12 mouse cellular contexts compared by ENCODE assay signal in the genomic region with DNA sequence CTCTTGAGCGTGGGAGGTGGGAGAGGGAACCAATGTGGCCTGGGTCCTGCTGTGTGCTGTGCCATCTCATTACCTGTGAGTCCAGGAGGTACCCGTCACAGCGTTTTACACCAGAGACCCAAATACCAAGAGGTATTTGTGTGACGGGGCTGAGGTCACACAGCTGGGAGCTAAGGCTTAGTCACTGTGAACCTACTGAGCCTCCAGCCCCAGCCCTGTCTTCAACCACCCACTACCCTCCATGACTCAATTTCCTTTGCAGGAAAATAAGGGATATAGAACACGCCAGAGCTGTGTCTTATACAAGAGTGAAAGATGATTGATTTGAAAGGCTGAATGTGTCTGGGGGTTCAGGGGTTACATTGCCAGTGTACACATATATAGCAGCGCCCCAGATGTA.
DNase-seq lines count a peak whose midpoint lies in the region; ATAC-seq and TF ChIP-seq lines count a peak whose summit lies in the region.
"Had no signal": no experiment of that assay in that cellular context is flagged by ENCODE, and none has a peak within 500 bp of the region (broad histone marks: within the 10 kb centered on the region; RNA-seq: fewer than 3 reads in every experiment).

No protein-coding gene starts in this region.

- intact Hi-C loops in left cerebral cortex, adult 2 months (cut with DNase I): no loop called here

- no peaks in the 10 kb centered on the region for H3K9me3 ChIP-seq in heart, embryonic 12.5 days (replicated peaks)
- no peaks in the 10 kb centered on the region for H3K9me3 ChIP-seq in liver, embryonic 12.5 days (replicated peaks)
- no peaks in the 10 kb centered on the region for H3K9me3 ChIP-seq in liver, postnatal 0 days (ENCODE audit: low read length)
- no peaks in the 10 kb centered on the region for H3K9me3 ChIP-seq in hindbrain, embryonic 13.5 days
- no peaks in the 10 kb centered on the region for H3K9me3 ChIP-seq in midbrain, embryonic 16.5 days (replicated peaks; ENCODE audit: control insufficient read depth, low read length, poor library complexity, severe bottlenecking)

- H3K36me3 ChIP-seq in heart, embryonic 12.5 days: no peaks in the 10 kb centered on the region
- H3K36me3 ChIP-seq in liver, embryonic 12.5 days: no peaks in the 10 kb centered on the region
- H3K36me3 ChIP-seq in liver, postnatal 0 days (replicated peaks; ENCODE audit: insufficient read depth, low read length): no peaks in the 10 kb centered on the region
- H3K36me3 ChIP-seq in hindbrain, embryonic 13.5 days: no peaks in the 10 kb centered on the region
- no peaks in the 10 kb centered on the region for H3K36me3 ChIP-seq in midbrain, embryonic 16.5 days (ENCODE audit: control insufficient read depth, insufficient read depth, low read length)

- TF ChIP-seq CTCF in liver, postnatal 0 days (IDR thresholded peaks at IDR 0.05; ENCODE audit: low read depth): no peak
- TF ChIP-seq CTCF in left cerebral cortex, adult 2 months (IDR thresholded peaks at IDR 0.05): no peak

- TF ChIP-seq EP300 in liver, postnatal 0 days (IDR thresholded peaks at IDR 0.05; ENCODE audit: low read depth): no peak

- H3K4me1 ChIP-seq in heart, embryonic 12.5 days (replicated peaks): peaks cover 75% of the 10 kb centered on the region
- H3K4me1 ChIP-seq in liver, embryonic 12.5 days: peaks cover 64% of the 10 kb centered on the region
- H3K4me1 ChIP-seq in liver, postnatal 0 days (ENCODE audit: insufficient read depth): no peaks in the 10 kb centered on the region; the same call in 1 of the 2 replicates
- peaks cover 78% of the 10 kb centered on the region for H3K4me1 ChIP-seq in hindbrain, embryonic 13.5 days (replicated peaks)
- peaks cover 21% of the 10 kb centered on the region for H3K4me1 ChIP-seq in midbrain, embryonic 16.5 days (ENCODE audit: control insufficient read depth, insufficient read depth, low read length)

- H3K4me2 ChIP-seq in heart, embryonic 12.5 days: peak overlapping the region; percentile 57
- H3K4me2 ChIP-seq in liver, embryonic 12.5 days: peak overlapping the region; percentile 50
- no peak overlapping the region for H3K4me2 ChIP-seq in liver, postnatal 0 days (ENCODE audit: low read depth, low read length)
- H3K4me2 ChIP-seq in hindbrain, embryonic 13.5 days: no peak overlapping the region
- no peak overlapping the region for H3K4me2 ChIP-seq in midbrain, embryonic 16.5 days (ENCODE audit: low read length)

- 0 out of 2 replicates have a peak, but pooled peaks cover 11% of the 10 kb centered on the region for H3K27me3 ChIP-seq in heart, embryonic 12.5 days (replicated peaks)
- peaks cover 90% of the 10 kb centered on the region for H3K27me3 ChIP-seq in liver, embryonic 12.5 days (replicated peaks)
- no peaks in the 10 kb centered on the region for H3K27me3 ChIP-seq in liver, postnatal 0 days (ENCODE audit: insufficient read depth, low read length)
- no peaks in the 10 kb centered on the region for H3K27me3 ChIP-seq in hindbrain, embryonic 13.5 days
- no peaks in the 10 kb centered on the region for H3K27me3 ChIP-seq in midbrain, embryonic 16.5 days (ENCODE audit: control insufficient read depth, insufficient read depth, low read depth, low read length)

- no peak overlapping the region for H3K4me3 ChIP-seq in heart, embryonic 12.5 days
- H3K4me3 ChIP-seq in liver, embryonic 12.5 days: no peak overlapping the region
- H3K4me3 ChIP-seq in liver, postnatal 0 days (ENCODE audit: low read depth, low read length): no peak overlapping the region
- H3K4me3 ChIP-seq in hindbrain, embryonic 13.5 days: no peak overlapping the region
- no peak overlapping the region for H3K4me3 ChIP-seq in midbrain, embryonic 16.5 days (ENCODE audit: low read depth, low read length)
- H3K4me3 ChIP-seq in left cerebral cortex, adult 2 months: no peak overlapping the region

- 55% methylated on average over 6 of the region's 6 CpGs for WGBS in heart, embryonic 12.5 days
- 64% methylated on average over 6 of the region's 6 CpGs for WGBS in liver, embryonic 12.5 days (ENCODE audit: insufficient replicate concordance)
- 78% methylated on average over 6 of the region's 6 CpGs for WGBS in liver, postnatal 0 days (ENCODE audit: insufficient replicate concordance)
- 62% methylated on average over 6 of the region's 6 CpGs for WGBS in hindbrain, embryonic 13.5 days
- WGBS in midbrain, embryonic 16.5 days: 51% methylated on average over 6 of the region's 6 CpGs

- DNase-seq in heart, postnatal 4 days: no peak
- DNase-seq in liver, postnatal 0 days: no peak
- DNase-seq in urinary bladder, postnatal 14 days (ENCODE audit: low spot score): no peak
- DNase-seq in left cerebral cortex, adult 2 months (ENCODE audit: extremely low spot score in 1 of 2, low spot score in 2 of 2): no peak
- DNase-seq: adrenal gland, adult 2 months; cerebellum, postnatal 36 days; kidney, adult 9 months had no signal

- H3K27ac ChIP-seq in heart, embryonic 12.5 days (ENCODE audit: poor library complexity, severe bottlenecking): peak overlapping the region; percentile 83
- no peak overlapping the region for H3K27ac ChIP-seq in liver, embryonic 12.5 days
- no peak overlapping the region for H3K27ac ChIP-seq in liver, postnatal 0 days (ENCODE audit: low read depth)
- peak overlapping the region; percentile 83 for H3K27ac ChIP-seq in hindbrain, embryonic 13.5 days
- peak overlapping the region; percentile 69 for H3K27ac ChIP-seq in midbrain, embryonic 16.5 days (ENCODE audit: low read length)
- H3K27ac ChIP-seq in left cerebral cortex, adult 2 months: no peak overlapping the region

- H3K9ac ChIP-seq in heart, embryonic 12.5 days: peak overlapping the region; percentile 42
- no peak overlapping the region for H3K9ac ChIP-seq in liver, embryonic 12.5 days
- H3K9ac ChIP-seq in liver, postnatal 0 days (replicated peaks): no peak overlapping the region
- H3K9ac ChIP-seq in hindbrain, embryonic 13.5 days: peak overlapping the region; percentile 56
- no peak overlapping the region for H3K9ac ChIP-seq in midbrain, embryonic 16.5 days (ENCODE audit: low read depth, low read length)

- no peak for ATAC-seq in heart, embryonic 12.5 days (ENCODE audit: insufficient number of reproducible peaks, low FRiP score)
- no peak for ATAC-seq in liver, embryonic 12.5 days
- no peak for ATAC-seq in liver, postnatal 0 days
- ATAC-seq in hindbrain, embryonic 13.5 days (ENCODE audit: low FRiP score): no peak
- ATAC-seq in midbrain, embryonic 16.5 days: no peak
- ATAC-seq: CD4-positive, CD25-positive, alpha-beta regulatory T cell, adult 4 months had no signal

Comparison
In these comparisons a context has a peak if more than half of its experiments do, and no peak if none do; other contexts are left out.
1. H3K4me2 ChIP-seq: peak in heart, embryonic 12.5 days (single experiment) and liver, embryonic 12.5 days (single experiment); none in liver, postnatal 0 days (single experiment), hindbrain, embryonic 13.5 days (single experiment) and midbrain, embryonic 16.5 days (single experiment).
2. H3K27ac ChIP-seq: peak in heart, embryonic 12.5 days (single experiment), hindbrain, embryonic 13.5 days (single experiment) and midbrain, embryonic 16.5 days (single experiment); none in liver, embryonic 12.5 days (single experiment), liver, postnatal 0 days (single experiment) and left cerebral cortex, adult 2 months (single experiment).
3. H3K9ac ChIP-seq: peak in heart, embryonic 12.5 days (single experiment) and hindbrain, embryonic 13.5 days (single experiment); none in liver, embryonic 12.5 days (single experiment), liver, postnatal 0 days (single experiment) and midbrain, embryonic 16.5 days (single experiment).